Mouse (Mus musculus) bone marrow macrophage, adult 2 months (primary cell): ENCODE data around the gene Pacrg.

Source experiments
- CTCF ChIP-seq: IDR thresholded peaks from 2 replicates; pipeline ENCODE4 v1.5.1; 2012; ENCODE audit warnings: low read depth, mild to moderate bottlenecking, low read length, moderate library complexity
- POLR2A ChIP-seq: IDR thresholded peaks from 2 replicates; pipeline ENCODE4 v1.6.1; 2012; ENCODE audit warnings: mild to moderate bottlenecking, low read depth, low read length, borderline replicate concordance

DNA sequence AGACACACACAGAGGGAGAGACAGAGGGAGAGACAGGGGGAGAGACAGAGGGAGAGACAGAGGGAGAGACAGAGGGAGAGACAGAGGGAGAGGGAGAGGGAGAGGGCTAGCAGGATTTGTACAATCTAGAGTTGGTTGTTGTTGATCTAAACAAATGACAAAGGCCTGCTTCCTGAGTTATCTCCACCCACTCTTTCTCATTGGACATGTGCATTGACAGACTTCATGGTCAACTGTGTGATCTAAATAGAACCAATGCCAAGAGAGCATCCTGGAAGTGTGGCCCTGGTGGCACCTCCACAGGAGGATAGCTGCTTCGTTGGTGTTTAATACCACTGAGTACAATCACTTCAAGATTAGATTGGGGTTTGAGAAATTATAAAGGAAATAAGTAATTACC lies 359.0 kb downstream of the Pacrg start:
- TF ChIP-seq CTCF (no peak), POLR2A (no peak)
